Mouse (Mus musculus) kidney, postnatal 36 days (tissue): ENCODE measurements at regions not wholly inside any gene's neighbourhood (a gene's known extent, or its start where the extent isn't known, plus 50 kb on each side); places are given as distances from the start of the nearest gene placed in this dataset.

Experiments used
- DNase-seq, 2 experiments: peaks; one replicate each; pipeline ENCODE4 v3.0.0; 2021 to 2022; ENCODE audit warnings: mixed read lengths in 2 of 2

- no peak for DNase-seq
Measured at GRCm38 (mm10) chr2:79137694-79138171, 117.5 kb upstream of the Itga4 start.

GRCm38 (mm10) chr2:79138368-79139109 is 116.7 kb upstream of the Itga4 start:
- DNase-seq = no peak

- DNase-seq = no peak
Measured at GRCm38 (mm10) chr2:79141961-79142360, 113.3 kb upstream of the Itga4 start.

- DNase-seq = no peak
Measured at GRCm38 (mm10) chr2:79143196-79143595, 112.0 kb upstream of the Itga4 start.

- no peak for DNase-seq
Measured at GRCm38 (mm10) chr2:79145897-79146296, 109.3 kb upstream of the Itga4 start.

GRCm38 (mm10) chr2:79146563-79146962 is 108.7 kb upstream of the Itga4 start:
- DNase-seq = no peak

- DNase-seq = peak; percentile 12 to 46
Measured at GRCm38 (mm10) chr2:79149012-79149698, 106.1 kb upstream of the Itga4 start.

GRCm38 (mm10) chr2:79151610-79152009 is 103.6 kb upstream of the Itga4 start:
- no peak for DNase-seq

GRCm38 (mm10) chr2:79152031-79152694 is 103.1 kb upstream of the Itga4 start:
- DNase-seq = no peak

- DNase-seq = no peak
Measured at GRCm38 (mm10) chr2:79152695-79153057, 102.5 kb upstream of the Itga4 start.

- DNase-seq = no peak
Measured at GRCm38 (mm10) chr2:79153070-79153469, 102.2 kb upstream of the Itga4 start.

- no peak for DNase-seq
Measured at GRCm38 (mm10) chr2:79158450-79159055, 96.7 kb upstream of the Itga4 start.

GRCm38 (mm10) chr2:79159336-79159735 is 95.9 kb upstream of the Itga4 start:
- DNase-seq = no peak

- no peak for DNase-seq
Measured at GRCm38 (mm10) chr2:79172967-79173919, 82.0 kb upstream of the Itga4 start.

- DNase-seq = no peak
Measured at GRCm38 (mm10) chr2:79174282-79174681, 80.9 kb upstream of the Itga4 start.

GRCm38 (mm10) chr2:79180782-79181181 is 74.4 kb upstream of the Itga4 start:
- DNase-seq = no peak

GRCm38 (mm10) chr2:79183034-79183630 is 72.1 kb upstream of the Itga4 start:
- no peak for DNase-seq

- no peak for DNase-seq
Measured at GRCm38 (mm10) chr2:79185234-79186101, 69.8 kb upstream of the Itga4 start.

GRCm38 (mm10) chr2:79186878-79187277 is 68.3 kb upstream of the Itga4 start:
- DNase-seq = no peak

- DNase-seq = no peak
Measured at GRCm38 (mm10) chr2:79188511-79189193, 66.6 kb upstream of the Itga4 start.
